Mouse (Mus musculus): ENCODE results near the gene Snx8. TPM values are rescaled to one million over a fixed set of nuclear protein-coding genes. Genes with fewer than 3 reads are reported as not detected.

The Snx8 gene
- total RNA-seq (2023): 7.9 TPM

DNA sequence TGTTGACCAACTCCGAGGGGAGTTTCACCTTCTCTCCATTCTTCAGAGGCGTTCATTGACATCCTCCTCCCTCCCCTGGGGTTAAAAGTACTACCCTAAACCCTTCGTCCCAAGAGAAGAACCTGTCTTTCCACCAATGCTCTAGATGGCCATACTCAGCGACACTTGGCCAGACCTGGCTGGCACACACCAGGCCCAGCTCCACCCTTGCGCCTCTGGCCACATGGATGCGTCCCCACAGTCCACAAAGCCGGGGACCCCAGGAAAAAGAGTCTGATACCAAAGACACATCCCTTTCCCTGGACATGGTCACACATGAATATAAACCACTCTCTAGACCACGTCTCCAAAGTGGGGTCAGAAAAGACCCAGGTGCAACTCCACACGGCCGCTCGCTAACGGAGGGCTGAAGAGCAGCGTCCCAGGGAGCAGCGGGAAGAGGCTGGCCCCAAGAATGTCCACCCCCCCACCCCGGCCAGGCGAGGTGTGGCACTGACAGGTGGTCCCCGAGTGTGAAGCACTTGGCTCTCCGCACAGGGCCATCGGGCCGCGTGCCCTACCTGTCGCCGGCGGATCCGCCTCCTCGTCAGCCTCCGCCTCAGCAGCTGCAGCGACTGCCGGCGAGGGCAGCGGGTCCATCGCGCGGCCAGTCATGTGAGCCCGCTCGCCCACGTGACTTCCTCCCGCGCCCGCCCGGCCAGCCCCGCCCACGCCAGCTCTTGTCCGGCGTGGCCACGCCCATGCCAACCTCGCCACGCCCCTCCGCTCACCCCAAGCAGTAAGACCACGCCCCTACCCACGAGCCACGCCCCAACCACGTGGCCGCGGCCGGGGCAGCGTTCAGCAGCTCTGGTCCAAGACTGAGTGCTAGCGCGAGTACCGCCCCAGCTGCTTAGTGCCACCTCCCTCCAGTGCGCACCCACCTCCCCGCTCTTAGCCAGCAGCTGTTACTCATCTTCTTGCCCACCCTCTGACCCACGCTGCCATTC lies at the start of gene Snx8:
Gene Snx8 (minus strand): TSS at position 675 of the 989 bp plus-strand sequence.

DNA sequence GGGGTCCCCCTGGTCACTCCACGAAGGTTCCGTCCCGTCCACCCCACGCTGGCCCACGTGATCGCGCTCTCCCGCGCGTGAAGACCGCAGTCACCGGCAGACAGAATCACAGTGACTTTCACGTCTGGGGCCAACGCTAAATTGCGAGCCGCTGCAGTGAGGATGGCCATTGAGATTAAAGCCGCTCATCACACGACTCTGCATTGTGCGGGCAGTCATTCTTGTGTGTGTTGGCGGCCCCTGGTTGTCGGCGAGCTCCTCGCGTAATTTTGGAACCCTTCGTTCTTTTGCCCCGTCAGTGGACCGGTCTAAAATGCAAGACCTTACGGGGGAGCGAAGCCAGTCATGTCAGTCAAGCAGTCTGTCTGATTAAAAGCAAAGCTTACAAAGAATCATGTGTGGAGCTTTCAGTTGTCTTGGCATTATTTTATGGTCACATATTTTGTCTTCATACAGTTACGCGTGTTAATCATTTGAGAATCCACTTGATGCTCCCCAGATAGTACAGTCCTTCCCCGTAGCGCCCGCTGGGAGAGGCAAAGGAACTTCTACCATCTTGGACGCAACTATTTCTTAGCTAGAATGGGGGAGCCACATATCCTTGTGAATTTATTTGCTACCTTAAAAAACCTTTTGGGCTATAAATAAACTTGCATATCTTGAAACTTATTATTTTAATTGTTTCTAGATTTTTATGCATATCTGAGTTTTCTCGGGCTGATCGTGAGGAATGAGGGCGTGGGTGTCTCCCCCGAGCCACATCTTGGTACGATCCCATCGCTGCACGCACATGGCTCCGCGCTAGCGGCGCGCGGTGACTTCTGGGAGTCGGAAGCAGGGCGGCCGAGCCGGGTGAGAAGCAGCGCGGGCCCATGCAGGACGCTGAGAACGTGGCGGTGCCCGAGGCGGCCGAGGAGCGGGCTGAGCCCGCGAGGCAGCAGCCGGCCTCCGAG lies 29.7 kb upstream of the Snx8 start, which contains the start of gene Eif3b:
Gene Eif3b (plus strand): TSS at position 840 of the 953 bp plus-strand sequence.

DNA sequence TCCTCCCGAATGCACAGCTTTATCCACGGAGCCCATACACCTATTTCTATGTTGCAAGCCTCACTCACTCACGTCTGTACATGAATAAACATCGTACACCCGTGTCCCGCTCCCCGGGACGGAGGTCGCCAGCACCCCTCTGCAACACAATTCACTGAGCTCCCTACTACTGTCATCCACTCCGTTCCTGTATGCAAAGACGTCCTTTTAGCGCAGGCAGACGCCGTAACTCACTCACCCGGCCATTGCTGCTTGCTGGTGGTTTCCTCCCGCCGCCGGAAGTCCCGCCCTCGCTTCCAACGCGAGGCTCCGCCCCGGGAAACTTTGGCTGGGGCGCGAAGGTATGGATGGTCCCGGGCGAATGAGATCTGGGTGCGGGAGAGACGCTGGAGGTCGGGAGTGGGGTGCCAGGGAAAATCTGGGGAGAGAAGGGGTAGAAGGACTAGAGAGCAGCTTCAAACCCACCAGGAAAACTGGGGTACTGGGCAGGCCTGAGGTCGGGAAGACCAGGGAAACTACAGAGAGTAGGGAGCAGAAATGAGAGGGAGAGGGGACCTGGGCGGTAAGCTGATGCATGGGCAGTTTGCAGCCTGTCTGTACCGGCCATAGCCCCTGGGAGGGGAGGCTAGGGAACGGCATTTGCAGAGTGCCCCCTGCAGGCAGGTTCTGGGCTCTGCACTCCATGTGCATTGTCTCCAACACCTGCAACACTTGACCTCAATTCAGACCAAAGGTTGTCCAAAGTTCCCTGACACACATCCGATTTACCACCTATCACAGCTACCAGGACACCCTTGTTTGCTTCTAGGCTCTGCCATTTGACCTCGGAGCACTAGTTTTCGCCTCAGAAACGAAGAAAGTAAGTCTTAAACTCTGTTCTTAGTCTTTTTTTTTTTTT lies 57.2 kb downstream of the Snx8 start, which contains the start of gene Mrm2:
Gene Mrm2 (minus strand): TSS at position 284 of the 898 bp plus-strand sequence.

DNA sequence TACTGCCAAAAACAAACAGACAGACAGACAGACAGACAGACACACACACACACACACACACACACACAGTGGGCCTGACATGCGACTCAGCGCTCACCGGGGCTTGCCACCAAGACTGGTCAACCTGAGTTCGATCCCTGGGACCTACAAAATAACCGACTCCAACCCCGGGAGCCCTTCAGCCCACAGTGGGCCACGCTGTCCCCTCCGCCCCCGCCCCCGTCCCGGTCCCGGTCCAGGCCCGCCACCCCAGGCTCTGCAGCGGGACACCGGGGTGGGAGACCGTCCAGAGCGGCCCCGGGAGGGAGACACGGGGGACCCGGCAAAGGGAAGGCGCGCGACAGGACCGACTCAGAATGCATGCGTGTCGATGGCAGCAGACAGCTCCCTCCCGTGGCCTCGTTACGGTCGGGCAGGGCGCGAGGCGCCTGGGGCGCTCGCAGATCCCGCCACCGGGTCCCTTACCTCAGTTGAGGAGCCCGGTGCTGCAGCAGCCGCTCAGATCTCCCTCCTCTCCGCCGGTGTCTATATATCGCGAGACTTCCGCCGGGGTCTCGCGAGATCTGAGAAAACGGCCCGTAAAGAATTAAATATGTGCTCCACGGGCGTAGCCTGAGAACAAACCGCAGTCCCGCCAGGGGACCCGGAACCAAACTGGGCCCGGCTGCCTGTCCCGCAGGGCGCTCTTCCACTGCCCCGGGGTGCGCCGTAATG lies 67.9 kb downstream of the Snx8 start, which contains the start of the genes Mad1l1 and Nudt1:
Gene Mad1l1 (minus strand): TSS at position 511 of the 714 bp plus-strand sequence.
Gene Nudt1 (plus strand): TSS at position 615 of the 714 bp plus-strand sequence.

Other genes with a start within 250 kb of the Snx8 start
- 34.9 TPM for gene Mad1l1, start 67.7 kb downstream of the Snx8 start, total RNA-seq (2023)
- gene Nudt1, start 67.6 kb downstream of the Snx8 start, total RNA-seq (2023): 5.0 TPM
- 2.4 TPM for gene Mrm2, start 57.4 kb downstream of the Snx8 start, total RNA-seq (2023)
- gene Eif3b, start 30.1 kb upstream of the Snx8 start, total RNA-seq (2023): 111 TPM
- gene Gm4869, start 56.4 kb upstream of the Snx8 start, total RNA-seq (2023): 0.27 TPM
- 9.9 TPM for gene Chst12, start 116.3 kb upstream of the Snx8 start, total RNA-seq (2023)
- gene Grifin, start 175.8 kb upstream of the Snx8 start, total RNA-seq (2023): not detected
- gene Lfng, start 218.1 kb upstream of the Snx8 start, total RNA-seq (2023): 143 TPM

All from CD4-positive naive resting alpha-beta T cell, adult 57 days (primary cell).